Mouse (Mus musculus) erythroblast, embryonic 14.5 days (primary cell): ENCODE data around the gene Fbn1.

Experiments
- GATA1 ChIP-seq: IDR thresholded peaks from 2 replicates; pipeline ENCODE4 v1.6.1; 2012; ENCODE audit warnings: low read length, inconsistent platforms, mixed read lengths
- TAL1 ChIP-seq: IDR thresholded peaks from 3 replicates; pipeline ENCODE4 v1.6.1; 2012; ENCODE audit warnings: low read length, inconsistent platforms, mixed read lengths

- TF ChIP-seq GATA1 (no peak), TAL1 (no peak)
Measured at GRCm38 (mm10) chr2:125420604-125421003, 87.2 kb downstream of the Fbn1 start.
